Mouse (Mus musculus): ENCODE data around the gene Rapgef6. TPM values are rescaled to one million over a fixed set of nuclear protein-coding genes. Genes with fewer than 3 reads are reported as not detected.
"Not testable (repeated sequence)": the region's sequence is repeated elsewhere in the genome, so short reads cannot be mapped to it uniquely, and the experiment has no call there.

The Rapgef6 gene
- polyA plus RNA-seq, 1 experiment from 2014 or later, result 33.2 TPM

DNA sequence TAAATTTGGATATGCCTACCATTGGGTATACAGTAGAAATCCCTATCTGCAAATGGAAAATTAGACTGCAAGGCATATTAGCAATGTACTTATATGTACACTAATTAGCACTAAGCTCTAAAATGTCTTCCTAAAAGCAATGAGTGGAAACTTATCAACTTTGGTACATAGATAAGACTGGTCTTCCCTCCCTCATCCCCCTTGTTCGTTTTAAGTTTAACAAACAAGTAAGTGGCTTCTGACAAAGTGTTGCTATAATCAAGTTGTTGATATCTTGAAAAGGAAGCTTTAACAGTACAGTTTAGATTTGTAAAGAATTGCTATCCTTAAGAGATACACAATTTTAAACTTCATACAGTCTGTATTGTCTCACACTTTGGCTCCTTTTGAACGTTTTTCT is 78.5 kb downstream of the Rapgef6 start:
- Histone ChIP-seq H3K27me3 (ENCODE audit: insufficient read depth, low read length) (no peaks in the 10 kb centered on the region), H3K9ac (no peak overlapping the region), H3K36me3 (ENCODE audit: insufficient read depth) (no peaks in the 10 kb centered on the region), H3K4me1 (ENCODE audit: insufficient read depth) (no peaks in the 10 kb centered on the region), H3K27ac (ENCODE audit: low read depth) (no peak overlapping the region), H3K4me2 (no peak overlapping the region), H3K9me3 (ENCODE audit: low read depth, low read length) (no peaks in the 10 kb centered on the region), H3K4me3 (ENCODE audit: low read depth, low read length) (no peak overlapping the region)
- no peak for TF ChIP-seq CTCF (IDR thresholded peaks at IDR 0.05; ENCODE audit: low read depth)
- no peak for DNase-seq
- ATAC-seq (ENCODE audit: insufficient read depth), result no peak
- WGBS, result 67% methylated on average over 2 of the region's 2 CpGs

DNA sequence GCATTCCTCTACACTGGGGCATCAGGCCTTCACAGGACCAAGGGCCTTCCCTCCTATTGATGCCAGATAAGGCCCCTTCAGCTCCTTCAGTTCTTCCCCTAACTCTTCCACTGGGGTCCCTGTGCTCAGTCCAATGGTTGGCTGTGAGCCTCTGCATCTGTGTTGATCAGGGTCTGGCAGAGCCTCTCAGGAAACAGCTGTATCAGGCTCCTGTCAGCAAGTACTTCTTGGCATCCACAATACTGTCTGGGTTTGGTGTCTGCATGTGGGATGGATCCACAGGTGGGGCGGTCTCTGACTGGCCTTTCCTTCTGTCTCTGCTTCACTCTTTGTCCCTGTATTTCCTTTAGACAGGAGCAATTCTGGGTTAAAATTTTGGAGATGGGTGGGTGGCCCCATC is 80.1 kb downstream of the Rapgef6 start:
- H3K4me1 ChIP-seq (ENCODE audit: insufficient read depth); ATAC-seq (ENCODE audit: insufficient read depth); H3K9ac ChIP-seq; H3K9me3 ChIP-seq (ENCODE audit: low read depth, low read length); H3K27me3 ChIP-seq (ENCODE audit: insufficient read depth, low read length); H3K36me3 ChIP-seq (ENCODE audit: insufficient read depth); H3K4me2 ChIP-seq; DNase-seq; H3K27ac ChIP-seq (ENCODE audit: low read depth); H3K4me3 ChIP-seq (ENCODE audit: low read depth, low read length): not testable (repeated sequence)
- 100% methylated on average over 1 of the region's 1 CpGs for WGBS

DNA sequence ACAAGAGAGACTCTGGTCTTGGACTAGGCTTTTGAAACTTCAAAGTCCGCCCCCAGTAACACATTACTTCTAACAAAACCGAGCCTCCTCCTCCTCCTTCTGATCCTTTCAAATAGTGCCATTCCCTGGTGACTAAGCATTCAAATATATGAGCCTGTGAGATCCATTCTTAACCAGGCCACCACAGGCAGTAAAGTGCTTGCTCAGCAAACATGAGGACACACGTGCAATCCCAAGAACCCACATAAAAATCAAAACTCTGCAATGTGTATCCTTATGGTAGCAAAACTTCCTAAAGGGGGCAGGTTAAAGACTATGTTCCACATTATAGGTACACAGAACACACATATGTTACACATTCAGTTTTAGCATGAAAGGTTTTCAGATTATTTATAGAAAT is 81.8 kb downstream of the Rapgef6 start:
- H3K9me3 ChIP-seq (ENCODE audit: low read depth, low read length), result no peaks in the 10 kb centered on the region
- TF ChIP-seq CTCF (IDR thresholded peaks at IDR 0.05; ENCODE audit: low read depth), result no peak
- WGBS, result 76% methylated on average over 3 of the region's 3 CpGs
- H3K36me3 ChIP-seq (ENCODE audit: insufficient read depth), result no peaks in the 10 kb centered on the region
- H3K27me3 ChIP-seq (ENCODE audit: insufficient read depth, low read length), result no peaks in the 10 kb centered on the region
- no peak overlapping the region for H3K4me2 ChIP-seq
- H3K4me3 ChIP-seq (ENCODE audit: low read depth, low read length), result no peak overlapping the region
- no peak overlapping the region for H3K9ac ChIP-seq
- no peak overlapping the region for H3K27ac ChIP-seq (ENCODE audit: low read depth)
- ATAC-seq (ENCODE audit: insufficient read depth) (no peak), DNase-seq (no peak)
- H3K4me1 ChIP-seq (ENCODE audit: insufficient read depth), result no peaks in the 10 kb centered on the region

DNA sequence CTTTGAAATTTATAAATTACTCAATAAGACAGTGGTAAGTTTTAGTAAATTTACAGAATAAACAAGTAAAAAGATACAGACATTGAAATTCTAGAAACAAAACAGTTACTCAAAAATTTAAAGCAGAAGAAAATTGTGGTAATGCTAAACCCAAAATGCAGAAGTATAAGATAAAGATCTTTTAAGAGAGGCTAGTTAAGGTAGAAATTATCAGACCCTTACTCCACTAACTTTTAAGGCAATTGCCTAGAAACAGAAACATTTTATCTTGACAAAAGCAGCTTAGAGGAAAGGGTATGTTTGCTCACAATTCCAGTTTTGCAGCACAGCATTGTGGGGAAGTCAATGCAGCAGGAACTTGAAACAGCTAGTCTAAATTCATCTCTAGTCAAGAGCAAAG is 91.0 kb downstream of the Rapgef6 start:
- no peak for ATAC-seq (ENCODE audit: insufficient read depth)
- Histone ChIP-seq H3K4me1 (ENCODE audit: insufficient read depth) (no peaks in the 10 kb centered on the region), H3K27ac (ENCODE audit: low read depth) (no peak overlapping the region), H3K4me2 (no peak overlapping the region), H3K9ac (no peak overlapping the region), H3K4me3 (ENCODE audit: low read depth, low read length) (no peak overlapping the region), H3K36me3 (ENCODE audit: insufficient read depth) (no peaks in the 10 kb centered on the region), H3K27me3 (ENCODE audit: insufficient read depth, low read length) (no peaks in the 10 kb centered on the region), H3K9me3 (ENCODE audit: low read depth, low read length) (no peaks in the 10 kb centered on the region)
- no peak for DNase-seq
- no peak for TF ChIP-seq CTCF (IDR thresholded peaks at IDR 0.05; ENCODE audit: low read depth)

DNA sequence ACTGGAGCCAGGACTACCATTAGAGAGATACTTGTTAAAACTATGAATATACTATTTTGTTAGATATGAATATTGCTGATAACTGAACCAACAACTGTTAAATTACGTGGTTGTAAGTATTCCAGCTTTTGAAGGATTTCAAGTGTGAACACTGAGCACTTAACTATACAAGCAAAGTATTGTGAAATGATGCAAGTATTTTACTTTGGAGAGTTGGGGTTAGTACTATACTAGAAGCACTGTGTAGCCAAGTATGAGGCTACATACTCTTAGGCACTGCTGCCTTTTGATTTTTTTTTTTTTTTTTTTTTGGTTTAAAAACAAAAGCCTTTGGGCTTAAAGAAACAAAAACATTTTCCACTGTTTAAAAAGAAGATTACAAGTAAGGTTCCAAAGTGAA is 91.9 kb downstream of the Rapgef6 start:
- Histone ChIP-seq H3K36me3 (ENCODE audit: insufficient read depth) (no peaks in the 10 kb centered on the region), H3K27ac (ENCODE audit: low read depth) (no peak overlapping the region), H3K4me2 (no peak overlapping the region), H3K9me3 (ENCODE audit: low read depth, low read length) (no peaks in the 10 kb centered on the region), H3K4me3 (ENCODE audit: low read depth, low read length) (no peak overlapping the region), H3K27me3 (ENCODE audit: insufficient read depth, low read length) (no peaks in the 10 kb centered on the region), H3K9ac (no peak overlapping the region), H3K4me1 (ENCODE audit: insufficient read depth) (no peaks in the 10 kb centered on the region)
- TF ChIP-seq CTCF (IDR thresholded peaks at IDR 0.05; ENCODE audit: low read depth), result no peak
- WGBS, result 79% methylated on average over 1 of the region's 1 CpGs
- no peak for ATAC-seq (ENCODE audit: insufficient read depth)
- DNase-seq, result no peak

DNA sequence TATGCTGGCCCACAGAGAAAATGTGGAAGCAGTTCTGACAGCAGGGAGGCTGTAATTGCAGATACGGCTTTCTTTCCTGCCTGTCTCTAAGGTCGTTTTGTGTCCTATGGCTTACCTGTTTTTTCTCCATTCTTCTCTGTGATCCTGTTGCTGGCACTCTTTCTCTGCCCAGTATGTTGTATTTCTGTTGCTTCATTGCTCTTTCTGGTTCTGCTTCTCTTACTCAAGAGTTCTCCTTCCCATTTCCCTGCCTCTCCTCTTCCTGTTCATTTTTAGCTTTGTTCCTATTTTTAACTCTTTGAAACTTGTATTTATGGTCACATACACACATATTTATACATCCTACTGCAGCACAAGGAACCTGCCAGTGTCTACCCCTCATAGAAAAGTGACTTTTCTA is 96.2 kb downstream of the Rapgef6 start:
- no peak for ATAC-seq (ENCODE audit: insufficient read depth)
- Histone ChIP-seq H3K4me1 (ENCODE audit: insufficient read depth) (no peaks in the 10 kb centered on the region), H3K9ac (no peak overlapping the region), H3K4me3 (ENCODE audit: low read depth, low read length) (no peak overlapping the region), H3K27ac (ENCODE audit: low read depth) (no peak overlapping the region), H3K4me2 (no peak overlapping the region), H3K36me3 (ENCODE audit: insufficient read depth) (peaks cover 5% of the 10 kb centered on the region; the same call in 1 of the 2 replicates), H3K27me3 (ENCODE audit: insufficient read depth, low read length) (no peaks in the 10 kb centered on the region), H3K9me3 (ENCODE audit: low read depth, low read length) (no peaks in the 10 kb centered on the region)
- no peak for TF ChIP-seq CTCF (IDR thresholded peaks at IDR 0.05; ENCODE audit: low read depth)
- DNase-seq, result no peak
- 69% methylated on average over 2 of the region's 2 CpGs for WGBS

DNA sequence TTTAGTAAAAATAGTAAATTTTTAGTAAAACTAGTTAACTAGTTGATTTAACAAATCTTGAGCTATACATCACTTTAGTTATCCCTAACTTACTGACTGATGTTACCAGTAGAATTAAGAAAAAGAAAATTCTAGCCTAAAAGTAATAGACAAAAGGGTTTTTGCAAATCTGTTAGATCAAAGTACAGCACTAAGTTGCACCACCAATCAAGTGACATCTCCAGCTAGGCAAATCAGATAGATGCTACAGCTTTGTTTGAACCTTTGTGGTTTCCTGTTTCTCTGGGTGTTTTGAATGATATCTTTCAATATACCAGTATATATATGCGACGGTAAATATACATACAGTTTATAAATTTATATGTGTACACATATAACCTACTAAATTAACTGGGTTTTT is 99.1 kb downstream of the Rapgef6 start:
- Histone ChIP-seq H3K9me3 (ENCODE audit: low read depth, low read length) (no peaks in the 10 kb centered on the region), H3K4me3 (ENCODE audit: low read depth, low read length) (no peak overlapping the region), H3K27me3 (ENCODE audit: insufficient read depth, low read length) (no peaks in the 10 kb centered on the region), H3K9ac (no peak overlapping the region), H3K4me2 (no peak overlapping the region), H3K4me1 (ENCODE audit: insufficient read depth) (no peaks in the 10 kb centered on the region), H3K27ac (ENCODE audit: low read depth) (no peak overlapping the region), H3K36me3 (ENCODE audit: insufficient read depth) (peaks cover 5% of the 10 kb centered on the region; the same call in 1 of the 2 replicates)
- TF ChIP-seq CTCF (IDR thresholded peaks at IDR 0.05; ENCODE audit: low read depth), result no peak
- ATAC-seq (ENCODE audit: insufficient read depth), result no peak
- DNase-seq, result no peak
- WGBS, result 96% methylated on average over 2 of the region's 2 CpGs

DNA sequence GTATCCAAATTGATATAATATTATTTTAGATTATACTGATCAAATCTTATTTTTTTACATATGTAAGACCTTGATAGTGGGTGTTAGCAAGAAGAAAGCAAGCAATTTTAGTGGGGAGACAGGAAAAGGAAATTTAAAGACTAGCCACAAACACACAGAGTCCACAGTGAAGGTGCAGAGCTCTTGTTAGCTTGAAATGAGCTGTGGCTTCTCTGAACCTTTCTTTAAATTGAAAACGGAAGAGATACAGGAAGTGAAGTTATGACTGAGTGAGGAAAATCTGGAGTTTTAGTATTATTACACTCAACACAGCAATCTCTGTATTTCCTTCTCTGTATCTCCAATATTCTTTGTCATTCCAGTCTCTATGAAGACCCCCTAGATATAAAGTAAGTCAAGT is 104.3 kb downstream of the Rapgef6 start:
- peaks cover 5% of the 10 kb centered on the region; the same call in 1 of the 2 replicates for H3K36me3 ChIP-seq (ENCODE audit: insufficient read depth)
- no peak overlapping the region for H3K4me3 ChIP-seq (ENCODE audit: low read depth, low read length)
- TF ChIP-seq CTCF (IDR thresholded peaks at IDR 0.05; ENCODE audit: low read depth), result no peak
- DNase-seq (no peak), ATAC-seq (ENCODE audit: insufficient read depth) (no peak)
- H3K4me2 ChIP-seq, result no peak overlapping the region
- H3K4me1 ChIP-seq (ENCODE audit: insufficient read depth), result no peaks in the 10 kb centered on the region
- no peak overlapping the region for H3K27ac ChIP-seq (ENCODE audit: low read depth)
- no peaks in the 10 kb centered on the region for H3K27me3 ChIP-seq (ENCODE audit: insufficient read depth, low read length)
- H3K9me3 ChIP-seq (ENCODE audit: low read depth, low read length), result no peaks in the 10 kb centered on the region
- H3K9ac ChIP-seq, result no peak overlapping the region
- 63% methylated on average over 1 of the region's 1 CpGs for WGBS

Data from lung, embryonic 14.5 days (tissue).